Mouse (Mus musculus) adrenal gland, postnatal 4 days (tissue): ENCODE measurements around the gene Uba5. TPM values are rescaled to one million over a fixed set of nuclear protein-coding genes. Genes with fewer than 3 reads are reported as not detected.

ENCODE experiments used
- DNase-seq, 2 experiments: peaks; one replicate each; pipeline ENCODE4 v3.0.0; 2021 to 2022; ENCODE audit warnings: low spot score in 2 of 2, mixed read lengths in 2 of 2
- total RNA-seq, 2 experiments: library from RNA; stranded (reverse); gene quantifications; 2 replicates each; pipeline ENCODE4 v1.2.3; 2021

Gene Uba5
- total RNA-seq, 2 experiments from 2014 or later, result 36.9 to 40.3 TPM

DNA sequence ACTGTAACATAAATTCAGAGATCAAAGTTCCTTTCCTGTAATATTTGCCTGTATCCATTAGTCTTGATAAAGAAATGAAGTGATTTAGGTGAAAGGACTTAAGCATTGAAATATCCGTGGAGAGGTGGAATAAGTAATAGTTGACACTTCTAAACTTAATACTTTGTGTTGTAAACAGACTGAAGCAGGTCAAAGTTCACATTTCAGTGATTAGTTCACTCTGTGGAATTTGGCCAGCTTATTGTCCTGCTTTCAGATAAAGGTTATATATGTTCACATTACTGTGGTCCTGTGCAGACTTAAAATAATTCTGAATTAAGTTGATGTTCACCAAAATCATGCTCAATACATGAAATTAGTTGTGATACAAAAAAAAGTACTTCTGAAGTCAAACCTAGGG lies 1.6 kb upstream of the Uba5 start:
- DNase-seq, result no peak

DNA sequence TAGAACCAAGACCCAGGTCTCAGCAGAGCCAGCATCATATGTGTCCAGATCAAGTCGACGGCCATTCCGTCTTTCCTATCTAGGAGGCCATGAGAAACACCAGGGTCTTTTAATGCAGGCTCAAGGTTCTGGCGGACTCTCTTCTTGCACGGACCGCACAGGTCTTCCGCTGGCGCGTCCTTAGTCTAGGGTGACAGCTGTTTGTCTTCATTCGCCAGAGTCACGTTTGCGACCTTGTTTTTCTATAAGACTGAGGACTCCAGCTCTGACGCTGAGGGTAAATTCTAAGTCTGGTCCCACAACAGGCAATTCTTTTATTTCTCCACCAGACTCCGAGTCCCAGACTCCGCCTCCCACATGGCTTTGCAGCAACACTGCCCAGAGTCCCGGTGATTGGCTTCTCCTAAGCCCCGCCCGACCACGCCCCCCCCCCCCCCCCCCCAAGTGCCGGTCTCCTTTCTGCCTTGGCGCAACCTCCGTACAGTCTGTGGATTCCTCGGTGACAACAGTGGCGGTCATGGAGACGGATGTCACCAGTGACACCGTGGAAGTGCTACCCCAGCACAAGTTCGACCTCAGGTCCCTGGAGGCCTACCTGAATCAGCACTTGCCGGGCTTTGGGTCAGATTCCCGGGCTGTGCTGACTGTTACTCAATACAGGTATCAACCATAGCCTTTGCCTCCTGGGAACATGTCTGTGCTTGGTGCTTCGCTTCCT lies 469 bp upstream of the Uba5 start, which contains the start of gene Acad11:
TSS of gene Acad11 (plus strand) at position 134 of the 718 bp plus-strand sequence.
- peak; percentile 28 to 68 for DNase-seq

DNA sequence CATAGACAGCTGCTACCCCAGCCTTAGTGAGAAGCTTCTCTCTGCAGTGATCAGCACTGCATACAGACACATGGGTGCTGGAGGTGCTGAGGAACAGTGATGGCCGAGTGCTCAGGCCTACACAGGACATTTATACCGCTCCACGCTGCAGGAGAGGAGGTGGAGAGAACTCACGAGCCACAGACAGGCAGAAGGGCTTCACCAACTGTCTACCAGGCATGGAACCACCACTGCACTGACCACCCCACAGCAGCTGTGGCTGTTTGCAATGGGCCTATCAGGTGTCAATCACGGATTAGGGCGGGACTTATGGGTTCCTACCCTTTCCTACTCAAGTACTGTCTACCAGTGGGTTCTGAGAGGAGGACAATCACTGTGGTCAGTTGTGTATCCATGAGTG lies 11.9 kb downstream of the Uba5 start:
- no peak for DNase-seq

DNA sequence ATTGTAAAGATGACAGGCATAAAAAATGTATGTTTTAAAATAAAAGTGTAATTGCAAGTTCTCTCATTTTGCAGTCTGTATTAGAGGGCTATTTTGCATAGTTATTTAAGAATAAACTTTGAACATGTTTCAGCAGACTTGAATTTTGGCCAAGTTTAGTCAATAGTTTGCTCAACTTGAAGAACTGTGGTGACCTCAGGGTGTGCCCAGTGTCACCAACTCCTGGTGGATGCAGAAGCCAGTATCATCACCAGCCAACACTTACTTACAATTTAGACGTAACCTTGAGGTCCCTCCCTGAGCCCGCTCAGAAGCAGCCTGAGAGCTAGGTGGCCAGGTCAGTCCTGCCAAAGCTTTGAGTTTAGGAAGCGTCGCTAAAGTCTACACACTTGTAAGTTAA lies 19.3 kb downstream of the Uba5 start:
- no peak for DNase-seq

DNA sequence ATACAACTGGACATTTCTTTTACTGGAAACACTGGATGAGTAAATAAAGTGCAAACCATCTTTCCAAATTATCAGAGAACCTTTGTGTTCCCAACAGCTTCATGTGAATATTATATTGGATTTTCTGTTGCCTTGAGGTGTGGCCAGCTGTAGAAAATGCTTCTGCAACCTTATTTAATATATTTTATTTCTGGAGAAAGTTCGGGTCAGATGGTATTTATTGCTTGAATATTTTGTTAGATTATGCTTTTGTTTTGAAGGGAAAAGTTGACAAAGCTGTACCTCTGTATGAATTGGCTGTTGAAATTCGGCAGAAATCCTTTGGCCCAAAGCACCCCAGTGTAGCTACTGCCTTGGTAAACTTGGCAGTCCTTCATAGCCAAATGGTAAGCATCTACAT lies 22.6 kb downstream of the Uba5 start, which contains the start of gene Gm28305:
TSS of gene Gm28305 (plus strand) at position 301 of the 400 bp plus-strand sequence.
- no peak for DNase-seq

DNA sequence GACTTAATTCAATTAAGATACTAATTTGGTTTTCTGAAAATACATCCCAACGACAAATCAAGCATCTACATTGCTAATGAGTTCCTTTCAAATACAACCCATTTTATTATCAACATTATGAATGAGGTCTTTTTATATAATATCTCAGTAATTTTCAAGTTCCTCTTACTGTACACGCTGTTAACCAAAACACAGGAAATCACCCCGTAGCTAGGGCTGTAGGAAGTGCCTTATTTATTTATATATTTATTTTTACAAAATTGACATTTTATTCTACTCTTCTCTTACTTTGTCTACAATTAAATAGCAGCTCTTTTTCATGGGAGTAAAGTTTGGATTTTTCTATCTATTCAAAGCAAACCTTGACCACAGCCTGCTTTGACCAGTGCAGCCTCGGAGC lies 23.2 kb downstream of the Uba5 start:
- DNase-seq, result no peak

DNA sequence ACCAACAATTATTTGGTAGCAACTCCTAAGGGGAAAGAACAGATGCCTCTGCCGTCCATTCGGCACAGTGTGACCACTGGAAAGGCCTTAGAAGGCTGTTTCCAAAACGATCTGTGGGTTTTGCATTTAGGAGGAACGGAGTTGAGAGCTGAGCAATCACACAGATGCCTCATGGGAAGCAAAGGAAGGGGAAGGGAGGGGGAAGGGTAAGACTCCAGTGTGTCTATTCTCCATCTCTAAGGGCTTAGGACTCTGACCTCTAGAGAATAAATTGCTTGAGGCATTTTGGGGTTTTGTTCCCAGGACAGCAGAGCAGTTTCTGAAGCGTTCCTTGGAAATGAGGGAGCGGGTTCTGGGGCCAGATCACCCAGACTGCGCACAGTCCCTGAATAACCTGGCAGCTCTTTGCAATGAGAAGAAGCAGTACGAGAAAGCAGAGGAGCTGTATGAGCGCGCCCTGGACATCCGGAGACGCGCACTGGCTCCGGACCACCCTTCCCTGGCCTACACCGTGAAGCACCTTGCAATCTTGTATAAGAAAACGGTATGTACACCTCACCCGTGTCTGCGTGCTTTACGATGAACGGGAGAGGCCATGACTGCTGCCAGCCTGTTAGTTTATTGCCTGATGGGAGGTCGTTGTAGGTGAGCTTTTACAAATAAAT lies 23.8 kb downstream of the Uba5 start:
- no peak for DNase-seq

DNA sequence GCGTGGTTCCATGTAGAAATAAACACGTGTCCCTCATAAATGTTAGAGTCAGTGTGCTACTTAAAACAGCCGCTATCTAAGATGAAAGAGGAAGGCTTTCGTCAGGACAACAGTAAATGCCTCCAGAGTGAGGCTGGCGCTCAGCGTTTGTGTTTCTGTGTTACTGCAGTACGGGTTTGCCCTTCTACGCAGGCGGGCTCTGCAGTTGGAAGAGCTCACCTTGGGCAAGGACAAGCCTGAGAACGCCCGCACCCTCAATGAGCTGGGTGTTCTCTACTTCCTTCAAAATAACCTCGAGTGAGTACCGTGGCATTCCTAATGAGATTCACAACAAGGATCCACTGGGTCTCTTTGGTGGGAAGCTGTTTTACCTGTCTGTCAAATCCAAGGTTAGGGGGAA lies 24.7 kb downstream of the Uba5 start:
- DNase-seq, result no peak

DNA sequence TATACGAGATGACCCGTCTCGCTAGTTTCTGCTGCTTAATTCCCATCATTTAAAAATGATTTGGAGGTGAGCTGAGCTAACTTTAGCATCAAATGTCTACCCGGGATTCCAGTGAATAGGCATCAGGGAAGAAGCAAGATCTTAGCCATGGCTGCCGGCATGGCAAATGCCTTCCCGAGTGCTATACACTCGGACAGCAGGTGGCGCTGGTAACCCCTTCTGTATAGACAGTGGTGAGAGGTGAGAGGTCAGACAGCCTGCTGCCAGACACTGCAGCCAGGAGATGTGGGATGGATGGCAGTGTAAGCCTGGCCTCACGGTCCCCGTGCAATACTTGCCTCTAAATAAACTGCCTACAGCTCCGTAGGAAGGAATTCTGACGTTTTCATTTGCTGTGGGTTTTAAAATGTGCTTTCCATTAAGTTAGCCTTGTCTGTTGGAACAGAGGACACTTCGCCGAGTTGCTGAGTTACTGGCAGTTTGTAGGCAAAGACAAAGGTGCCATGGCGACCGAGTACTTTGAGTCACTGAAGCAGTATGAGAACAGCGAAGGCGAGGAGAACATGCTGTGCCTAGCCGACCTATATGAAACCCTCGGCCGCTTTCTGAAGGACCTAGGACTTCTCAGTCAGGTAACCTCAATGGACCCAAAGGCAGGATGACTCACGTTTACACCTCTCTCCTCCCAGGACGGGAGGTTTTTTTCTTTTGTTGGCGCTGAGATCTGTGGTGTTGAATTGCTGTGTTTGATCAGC lies 27.5 kb downstream of the Uba5 start:
- DNase-seq, result peak; percentile 26 to 72

DNA sequence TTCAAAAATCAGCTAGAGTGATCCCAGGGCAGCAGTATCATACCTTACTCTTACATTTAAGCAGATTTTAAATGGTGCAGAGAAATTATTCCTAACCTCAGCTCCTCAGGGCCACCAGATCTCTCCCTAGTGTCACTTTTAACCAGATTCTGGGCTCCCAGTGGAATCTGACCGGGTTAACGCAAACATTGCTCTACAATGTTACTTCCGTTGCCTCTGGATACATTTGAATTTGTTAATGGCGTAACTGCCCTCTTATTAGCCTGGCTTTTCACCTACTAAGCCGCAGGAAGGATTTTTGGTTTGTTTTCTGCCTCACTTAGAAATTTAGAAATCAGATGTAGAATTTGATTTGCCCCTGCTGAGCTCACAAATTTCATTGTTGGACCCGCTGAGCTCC lies 28.2 kb downstream of the Uba5 start:
- no peak for DNase-seq

DNA sequence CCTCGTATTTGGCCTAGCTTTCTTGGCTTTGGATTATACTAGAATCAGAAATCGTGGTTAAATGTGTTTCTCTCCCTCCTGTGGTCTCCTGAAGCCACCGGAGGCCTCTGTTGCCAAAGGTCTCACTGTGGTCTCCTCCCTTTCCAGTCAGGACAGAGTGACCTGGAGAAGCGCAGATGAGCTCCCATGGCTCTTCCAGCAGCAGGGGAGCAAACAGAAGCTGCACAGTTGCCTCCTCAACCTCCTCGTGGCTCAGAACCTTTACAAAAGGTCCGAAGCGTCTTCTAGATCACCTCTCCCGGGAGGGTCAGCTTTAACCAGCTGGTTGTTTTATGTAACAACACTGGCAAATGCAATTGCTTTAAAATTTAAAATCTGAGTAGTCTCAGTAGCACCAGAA lies 28.7 kb downstream of the Uba5 start:
- DNase-seq, result no peak

DNA sequence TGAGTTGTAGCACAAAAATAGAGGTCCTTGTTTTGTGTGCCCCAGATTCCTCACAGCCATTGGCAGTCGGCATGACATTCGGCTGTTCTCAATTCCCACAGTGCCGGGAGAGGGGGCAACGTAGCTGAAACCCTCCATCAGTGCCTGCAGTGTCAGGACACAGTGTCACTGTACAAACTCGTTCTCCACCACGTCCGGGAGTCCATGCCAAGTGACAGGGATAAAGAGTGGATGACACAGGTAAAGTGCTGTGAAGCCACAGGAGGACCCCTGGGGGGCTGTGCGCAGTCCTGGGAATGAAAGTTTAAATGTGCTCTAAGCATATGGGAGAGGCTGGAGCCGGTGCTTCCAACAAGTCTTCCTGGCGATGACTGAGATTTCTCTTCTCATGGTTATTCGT lies 33.1 kb downstream of the Uba5 start:
- no peak for DNase-seq

DNA sequence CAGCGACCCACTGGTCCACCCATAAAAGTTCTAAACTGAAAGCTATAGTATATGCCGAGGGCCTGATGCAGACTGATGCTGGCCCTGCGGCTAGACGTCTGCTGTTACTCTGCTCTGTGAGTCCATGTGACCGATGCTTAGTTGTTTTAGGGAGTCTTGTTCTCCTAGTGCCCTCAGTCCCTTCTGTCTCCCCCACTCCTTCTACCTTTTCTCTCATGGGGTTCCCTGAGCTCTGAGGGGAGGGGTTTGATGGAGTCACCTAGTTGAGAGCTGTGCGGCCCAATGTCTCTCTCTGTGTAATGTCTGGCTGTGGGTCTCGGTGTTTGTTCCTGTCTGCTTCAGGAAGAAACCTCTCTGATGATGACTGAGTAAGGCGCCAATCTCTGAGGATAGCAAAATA lies 35.7 kb downstream of the Uba5 start:
- DNase-seq, result no peak

DNA sequence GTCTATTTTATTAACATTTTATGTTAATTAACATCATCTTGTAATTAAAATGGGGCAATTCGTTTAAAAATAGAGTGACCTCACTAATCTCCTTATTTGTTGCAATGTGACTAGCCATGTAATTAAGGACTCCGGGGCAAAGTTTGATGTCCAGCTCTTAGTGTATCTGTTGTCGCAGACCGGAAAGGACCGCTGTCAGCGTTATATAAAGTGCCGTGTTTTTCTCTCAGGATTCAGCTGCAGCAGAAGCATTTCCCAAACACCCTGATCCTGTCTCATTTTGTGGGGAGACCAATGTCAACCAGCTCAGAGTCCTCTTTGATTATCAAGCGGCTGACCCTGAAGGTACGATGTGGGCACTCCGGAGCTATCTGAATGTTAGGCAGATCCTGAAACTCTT lies 41.9 kb downstream of the Uba5 start:
- DNase-seq, result no peak

DNA sequence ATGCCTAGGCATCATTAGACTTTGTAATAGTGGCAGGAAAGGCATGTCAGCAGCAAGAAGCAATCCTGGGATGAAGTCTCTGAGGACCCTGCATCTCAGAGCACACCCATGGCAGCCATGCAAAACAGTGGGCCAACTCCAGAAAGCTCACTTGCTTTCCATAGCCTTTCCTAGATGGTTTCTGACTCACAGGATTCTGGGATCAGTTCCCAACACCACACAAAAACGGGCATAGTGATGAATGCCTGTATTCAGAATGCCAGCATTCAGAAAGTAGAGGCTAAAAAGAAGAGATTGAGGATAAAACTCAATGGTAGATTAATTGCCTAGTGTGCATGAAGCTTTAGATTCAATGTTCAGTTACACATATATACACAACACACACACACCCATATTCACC lies 48.4 kb downstream of the Uba5 start:
- DNase-seq, result no peak

DNA sequence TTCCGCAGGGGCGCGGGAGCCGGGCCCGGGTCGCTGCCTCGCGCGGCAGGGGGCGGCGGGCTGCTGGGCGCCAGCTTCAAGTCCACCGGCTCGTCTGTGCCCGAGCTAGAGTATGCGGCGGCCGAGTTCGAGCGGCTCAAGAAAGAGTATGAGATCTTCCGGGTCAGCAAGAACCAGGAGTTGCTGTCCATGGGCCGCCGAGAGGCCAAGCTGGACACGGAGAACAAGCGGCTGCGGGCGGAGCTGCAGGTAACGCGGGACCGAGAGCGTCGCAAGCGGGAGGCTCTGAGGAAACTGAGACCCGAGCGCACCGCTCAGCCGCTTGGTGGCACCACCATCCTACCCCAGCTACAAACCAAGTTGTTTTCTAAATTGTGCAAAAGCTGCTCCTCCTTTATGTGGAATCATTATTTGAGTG lies 60.0 kb downstream of the Uba5 start:
- peak in 1 of 2 experiments; percentile 31 for DNase-seq

DNA sequence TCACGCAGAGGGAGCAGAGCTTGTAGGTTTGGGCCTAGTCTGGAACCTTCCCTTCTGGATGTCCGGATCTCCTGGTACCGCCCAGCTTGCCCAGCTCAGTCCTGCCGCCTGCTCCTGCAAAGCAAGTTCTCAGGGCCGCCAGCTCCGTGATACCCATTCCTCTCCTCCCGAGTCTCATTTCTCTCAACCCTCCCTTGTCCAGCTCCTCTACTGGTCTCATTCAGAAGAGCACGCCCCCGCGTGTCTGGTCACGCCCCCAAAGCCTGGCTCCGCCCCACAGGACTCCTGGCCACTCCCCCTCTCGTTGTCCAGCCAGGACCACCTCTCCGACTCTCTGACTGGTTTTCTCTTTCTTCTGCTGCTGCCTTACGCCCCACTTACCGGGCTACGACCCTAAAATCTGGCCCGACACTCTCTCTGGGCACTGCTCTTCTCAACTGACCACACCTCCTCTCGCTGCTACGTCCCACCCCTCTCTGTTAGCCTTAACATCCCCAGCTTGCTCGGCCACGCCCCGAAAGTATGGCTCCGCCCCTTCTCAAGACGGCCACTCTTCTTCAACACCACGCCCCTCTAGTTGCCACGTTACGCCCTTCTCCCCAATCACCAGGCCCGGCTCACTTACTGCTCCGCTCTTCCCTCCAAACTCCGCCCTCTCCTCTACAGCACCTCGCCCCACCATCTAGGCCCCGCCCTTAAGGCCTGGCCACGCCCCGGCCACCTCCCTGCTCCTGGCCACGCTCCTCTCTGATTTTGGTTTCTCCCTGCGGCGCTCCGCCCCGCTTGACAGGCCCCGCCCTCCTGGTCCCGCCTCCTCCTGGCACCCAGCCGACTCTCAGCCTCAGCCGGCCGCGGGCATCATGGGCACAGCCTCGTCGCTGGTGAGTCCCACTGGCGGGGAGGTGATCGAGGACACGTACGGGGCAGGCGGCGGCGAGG lies 60.7 kb downstream of the Uba5 start, which contains the start of gene Nphp3:
TSS of gene Nphp3 (plus strand) at position 624 of the 939 bp plus-strand sequence.
- peak; percentile 95 to 98 for DNase-seq

DNA sequence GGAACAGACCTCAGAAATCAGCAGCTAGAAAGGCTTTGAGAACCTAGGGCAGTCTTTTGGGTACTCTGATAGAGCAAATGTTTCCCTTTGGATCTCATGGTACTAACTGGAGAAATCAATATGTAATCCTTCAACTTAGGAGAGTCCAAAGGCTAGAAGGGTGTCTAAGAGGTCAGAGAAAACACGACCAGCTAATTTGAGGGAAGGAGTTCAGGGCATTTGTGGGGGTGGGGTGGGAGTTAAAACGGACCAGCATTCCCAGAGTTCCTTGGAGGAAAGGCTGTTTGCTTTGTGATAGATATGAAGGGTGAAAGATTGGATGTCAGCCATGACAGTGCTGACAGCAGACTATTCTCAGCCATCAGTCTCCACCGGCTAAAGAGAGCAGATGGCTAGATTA lies 62.3 kb downstream of the Uba5 start:
- DNase-seq, result no peak
